Mouse (Mus musculus): ENCODE measurements around the gene Zpbp2. TPM values are rescaled to one million over a fixed set of nuclear protein-coding genes. Genes with fewer than 3 reads are reported as not detected.

Zpbp2 gene
- polyA plus RNA-seq, 1 experiment from 2014 or later: 0.60 TPM

GRCm38 (mm10) chr11:98537480-98538034, 13.3 kb upstream of the Zpbp2 start:
- Histone ChIP-seq H3K27ac (ENCODE audit: low read length) (no peak overlapping the region), H3K4me1 (ENCODE audit: control insufficient read depth, low read depth, low read length) (no peaks in the 10 kb centered on the region), H3K4me2 (ENCODE audit: low read depth, low read length) (no peak overlapping the region)

DNA sequence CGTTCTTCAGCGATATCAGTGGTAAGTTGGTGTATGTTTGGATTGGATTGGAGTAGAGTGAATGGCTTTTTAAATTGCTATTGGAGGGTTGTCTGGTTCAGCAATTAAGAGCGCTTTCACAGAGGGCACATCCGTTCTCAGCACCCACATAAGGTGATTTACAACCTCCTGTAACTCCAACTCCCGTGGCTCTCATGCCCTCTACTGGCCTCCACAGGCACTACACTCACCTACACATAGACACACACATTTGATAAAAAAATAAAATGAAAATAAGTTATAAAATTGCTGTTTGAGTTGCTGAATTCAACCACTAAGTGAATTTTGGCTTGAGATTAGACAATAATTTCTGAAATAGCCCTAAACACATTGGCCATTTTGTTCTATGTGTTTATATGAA, 10.6 kb upstream of the Zpbp2 start:
- no peak for ATAC-seq (ENCODE audit: low read depth)
- H3K4me1 ChIP-seq (ENCODE audit: control insufficient read depth, low read depth, low read length): no peaks in the 10 kb centered on the region
- H3K9ac ChIP-seq (ENCODE audit: low read depth, low read length): no peak overlapping the region
- H3K27me3 ChIP-seq (ENCODE audit: control insufficient read depth, insufficient read depth, low read depth, low read length): peaks cover 28% of the 10 kb centered on the region
- no peak overlapping the region for H3K4me2 ChIP-seq (ENCODE audit: low read depth, low read length)
- no peak overlapping the region for H3K4me3 ChIP-seq (ENCODE audit: low read depth, low read length)
- H3K36me3 ChIP-seq (ENCODE audit: control insufficient read depth, insufficient read depth): no peaks in the 10 kb centered on the region
- 69% methylated on average over 5 of the region's 5 CpGs for WGBS (ENCODE audit: insufficient replicate concordance)
- H3K9me3 ChIP-seq (replicated peaks; ENCODE audit: control insufficient read depth, low read length): 0 out of 2 replicates have a peak, but pooled peaks cover 2% of the 10 kb centered on the region
- no peak overlapping the region for H3K27ac ChIP-seq (ENCODE audit: low read length)

More at GRCm38 (mm10) chr11:98537480-98538034, 13.3 kb upstream of the Zpbp2 start:
- H3K9ac ChIP-seq (ENCODE audit: low read depth, low read length): no peak overlapping the region
- ATAC-seq (ENCODE audit: low read depth): no peak
- H3K4me3 ChIP-seq (ENCODE audit: low read depth, low read length): no peak overlapping the region
- 0 out of 2 replicates have a peak, but pooled peaks cover 2% of the 10 kb centered on the region for H3K9me3 ChIP-seq (replicated peaks; ENCODE audit: control insufficient read depth, low read length)
- H3K27me3 ChIP-seq (ENCODE audit: control insufficient read depth, insufficient read depth, low read depth, low read length): peaks cover 7% of the 10 kb centered on the region
- no peaks in the 10 kb centered on the region for H3K36me3 ChIP-seq (ENCODE audit: control insufficient read depth, insufficient read depth)

- Histone ChIP-seq H3K4me1 (ENCODE audit: control insufficient read depth, low read depth, low read length) (no peaks in the 10 kb centered on the region), H3K4me2 (ENCODE audit: low read depth, low read length) (no peak overlapping the region), H3K9ac (ENCODE audit: low read depth, low read length) (no peak overlapping the region), H3K27me3 (ENCODE audit: control insufficient read depth, insufficient read depth, low read depth, low read length) (peaks cover 50% of the 10 kb centered on the region), H3K27ac (ENCODE audit: low read length) (no peak overlapping the region), H3K36me3 (ENCODE audit: control insufficient read depth, insufficient read depth) (no peaks in the 10 kb centered on the region), H3K4me3 (ENCODE audit: low read depth, low read length) (no peak overlapping the region), H3K9me3 (replicated peaks; ENCODE audit: control insufficient read depth, low read length) (0 out of 2 replicates have a peak, but pooled peaks cover 2% of the 10 kb centered on the region)
- 56% methylated on average over 8 of the region's 8 CpGs for WGBS (ENCODE audit: insufficient replicate concordance)
- ATAC-seq (ENCODE audit: low read depth): no peak
These were observed 8.3 kb upstream of the Zpbp2 start for GRCm38 (mm10) chr11:98542553-98542952.

DNA sequence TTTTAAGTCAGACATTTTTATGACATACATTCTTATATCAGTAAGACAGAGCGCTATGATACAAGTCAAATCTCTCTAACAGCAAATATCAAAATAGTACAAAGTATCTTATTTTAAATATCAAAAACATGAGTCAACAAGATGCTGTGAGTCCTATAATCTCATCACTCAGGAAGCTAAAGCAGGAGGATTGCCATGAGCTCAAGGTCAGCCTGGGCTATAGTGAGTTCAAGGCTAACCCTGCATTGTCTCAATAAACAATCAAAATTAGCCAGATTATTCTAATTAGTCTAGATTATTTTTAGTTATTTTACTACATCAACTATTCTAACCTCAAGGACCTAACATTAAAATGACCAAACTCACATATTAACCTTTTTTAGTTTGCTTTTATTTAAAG, 7.5 kb upstream of the Zpbp2 start:
- peaks cover 59% of the 10 kb centered on the region for H3K27me3 ChIP-seq (ENCODE audit: control insufficient read depth, insufficient read depth, low read depth, low read length)
- 0 out of 2 replicates have a peak, but pooled peaks cover 2% of the 10 kb centered on the region for H3K9me3 ChIP-seq (replicated peaks; ENCODE audit: control insufficient read depth, low read length)
- H3K4me3 ChIP-seq (ENCODE audit: low read depth, low read length): no peak overlapping the region
- WGBS (ENCODE audit: insufficient replicate concordance): 63% methylated on average over 1 of the region's 1 CpGs
- H3K4me1 ChIP-seq (ENCODE audit: control insufficient read depth, low read depth, low read length): no peaks in the 10 kb centered on the region
- no peak overlapping the region for H3K9ac ChIP-seq (ENCODE audit: low read depth, low read length)
- no peak overlapping the region for H3K27ac ChIP-seq (ENCODE audit: low read length)
- H3K36me3 ChIP-seq (ENCODE audit: control insufficient read depth, insufficient read depth): no peaks in the 10 kb centered on the region
- no peak overlapping the region for H3K4me2 ChIP-seq (ENCODE audit: low read depth, low read length)
- no peak for ATAC-seq (ENCODE audit: low read depth)

GRCm38 (mm10) chr11:98544890-98545677, 5.8 kb upstream of the Zpbp2 start:
- WGBS (ENCODE audit: insufficient replicate concordance): 3% methylated on average over 16 of the region's 16 CpGs

DNA sequence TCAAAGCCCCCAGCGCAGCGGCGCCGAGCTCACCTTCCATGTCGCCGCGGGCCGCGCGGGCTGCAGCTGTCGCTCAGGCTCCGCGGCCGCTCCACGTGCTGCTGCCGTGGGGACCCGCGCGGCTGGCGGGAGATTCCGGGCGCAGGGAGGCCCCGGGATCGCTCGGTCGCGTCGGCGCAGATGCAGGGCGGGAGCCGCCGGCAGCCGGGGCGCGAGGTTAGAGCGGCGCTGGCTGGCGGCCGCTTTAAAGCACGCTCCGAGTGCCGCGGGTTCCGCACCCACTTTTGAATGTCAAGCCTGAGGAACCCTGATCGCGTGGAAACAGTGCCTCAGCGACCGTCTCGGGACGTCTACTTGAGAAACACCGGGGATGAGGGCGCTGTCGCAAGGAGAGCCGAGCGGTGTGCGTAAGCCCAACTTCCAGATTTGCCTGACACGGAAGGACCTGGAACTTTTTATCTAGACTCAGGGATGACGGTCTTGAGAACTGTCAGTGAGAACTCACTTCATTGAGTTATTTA, 5.1 kb upstream of the Zpbp2 start, which contains the start of gene Ikzf3:
TSS of gene Ikzf3 (minus strand) at position 321 of the 521 bp plus-strand sequence.
- Histone ChIP-seq H3K9ac (ENCODE audit: low read depth, low read length) (no peak within 1 kb of the TSS), H3K4me3 (ENCODE audit: low read depth, low read length) (peak within 1 kb of the TSS; percentile 11; the same call in 1 of the 2 replicates), H3K4me1 (ENCODE audit: control insufficient read depth, low read depth, low read length) (peaks cover 7% of the 10 kb centered on the region), H3K9me3 (replicated peaks; ENCODE audit: control insufficient read depth, low read length) (no peaks in the 10 kb centered on the region), H3K4me2 (ENCODE audit: low read depth, low read length) (peak within 1 kb of the TSS; percentile 30), H3K27ac (ENCODE audit: low read length) (no peak within 1 kb of the TSS), H3K36me3 (ENCODE audit: control insufficient read depth, insufficient read depth) (no peaks in the 10 kb centered on the region), H3K27me3 (ENCODE audit: control insufficient read depth, insufficient read depth, low read depth, low read length) (peaks cover 77% of the 10 kb centered on the region)
- WGBS (ENCODE audit: insufficient replicate concordance): 2% methylated on average over 58 of the region's 58 CpGs
- no peak for ATAC-seq (ENCODE audit: low read depth)

More at GRCm38 (mm10) chr11:98544890-98545677, 5.8 kb upstream of the Zpbp2 start:
- 0 out of 2 replicates have a peak, but pooled peaks cover 2% of the 10 kb centered on the region for H3K9me3 ChIP-seq (replicated peaks; ENCODE audit: control insufficient read depth, low read length)
- H3K4me2 ChIP-seq (ENCODE audit: low read depth, low read length): peak overlapping the region; percentile 30
- H3K4me3 ChIP-seq (ENCODE audit: low read depth, low read length): peak overlapping the region; percentile 11; the same call in 1 of the 2 replicates
- H3K9ac ChIP-seq (ENCODE audit: low read depth, low read length): no peak overlapping the region
- no peaks in the 10 kb centered on the region; the same call in 1 of the 2 replicates for H3K4me1 ChIP-seq (ENCODE audit: control insufficient read depth, low read depth, low read length)
- H3K27ac ChIP-seq (ENCODE audit: low read length): no peak overlapping the region
- peaks cover 73% of the 10 kb centered on the region for H3K27me3 ChIP-seq (ENCODE audit: control insufficient read depth, insufficient read depth, low read depth, low read length)
- no peak for ATAC-seq (ENCODE audit: low read depth)
- H3K36me3 ChIP-seq (ENCODE audit: control insufficient read depth, insufficient read depth): no peaks in the 10 kb centered on the region

- no peaks in the 10 kb centered on the region for H3K9me3 ChIP-seq (replicated peaks; ENCODE audit: control insufficient read depth, low read length)
- H3K4me1 ChIP-seq (ENCODE audit: control insufficient read depth, low read depth, low read length): peaks cover 12% of the 10 kb centered on the region
- no peaks in the 10 kb centered on the region for H3K36me3 ChIP-seq (ENCODE audit: control insufficient read depth, insufficient read depth)
- ATAC-seq (ENCODE audit: low read depth): no peak
- no peak overlapping the region for H3K27ac ChIP-seq (ENCODE audit: low read length)
- peaks cover 74% of the 10 kb centered on the region for H3K27me3 ChIP-seq (ENCODE audit: control insufficient read depth, insufficient read depth, low read depth, low read length)
- no peak overlapping the region for H3K4me3 ChIP-seq (ENCODE audit: low read depth, low read length)
- H3K4me2 ChIP-seq (ENCODE audit: low read depth, low read length): no peak overlapping the region
- no peak overlapping the region for H3K9ac ChIP-seq (ENCODE audit: low read depth, low read length)
- WGBS (ENCODE audit: insufficient replicate concordance): 28% methylated on average over 12 of the region's 12 CpGs
These were observed 4.2 kb upstream of the Zpbp2 start for GRCm38 (mm10) chr11:98546529-98547307.

DNA sequence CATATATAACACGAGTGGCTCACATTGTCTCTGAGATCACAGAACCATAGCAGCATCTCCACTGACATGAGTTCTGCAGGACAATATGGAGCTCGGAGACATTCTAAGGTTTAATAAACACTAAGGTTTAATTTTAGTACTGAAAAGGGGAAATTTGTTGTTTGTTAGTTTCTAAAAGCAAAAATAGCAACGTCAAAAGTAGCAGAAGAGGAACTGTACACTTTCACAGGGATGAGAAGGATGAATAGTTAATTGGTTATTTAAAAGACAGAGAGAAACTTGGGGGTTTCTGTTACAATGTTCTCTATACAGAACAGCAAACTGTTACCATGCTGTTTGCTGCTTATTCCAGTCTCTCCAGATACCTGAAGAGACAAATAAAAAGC, 3.6 kb upstream of the Zpbp2 start:
- no peak overlapping the region for H3K4me3 ChIP-seq (ENCODE audit: low read depth, low read length)
- H3K36me3 ChIP-seq (ENCODE audit: control insufficient read depth, insufficient read depth): no peaks in the 10 kb centered on the region
- no peak for ATAC-seq (ENCODE audit: low read depth)
- peaks cover 73% of the 10 kb centered on the region for H3K27me3 ChIP-seq (ENCODE audit: control insufficient read depth, insufficient read depth, low read depth, low read length)
- no peak overlapping the region for H3K27ac ChIP-seq (ENCODE audit: low read length)
- no peak overlapping the region for H3K9ac ChIP-seq (ENCODE audit: low read depth, low read length)
- no peak overlapping the region for H3K4me2 ChIP-seq (ENCODE audit: low read depth, low read length)
- H3K4me1 ChIP-seq (ENCODE audit: control insufficient read depth, low read depth, low read length): peaks cover 14% of the 10 kb centered on the region
- 34% methylated on average over 3 of the region's 3 CpGs for WGBS (ENCODE audit: insufficient replicate concordance)
- no peaks in the 10 kb centered on the region for H3K9me3 ChIP-seq (replicated peaks; ENCODE audit: control insufficient read depth, low read length)
